Mouse (Mus musculus) midbrain, postnatal 0 days (tissue): Measurements from ENCODE around the gene Gm20388. TPM values are rescaled to one million over a fixed set of nuclear protein-coding genes. Genes with fewer than 3 reads are reported as not detected.

Source experiments
- ATAC-seq: fragments of 200-750 bp; cut with Nextera tagmentation; 2 replicates; pipeline ENCODE4 v1.8.0; 2017; ENCODE audit warnings: moderate number of reproducible peaks, mild to moderate bottlenecking, moderate TSS enrichment, moderate library complexity; ENCODE audit not compliant: low FRiP score
- DNase-seq: peaks from one replicate; pipeline ENCODE4 v3.0.0-alpha.2; 2015; ENCODE audit warnings: low spot score
- H3K27ac ChIP-seq: fragments of 300-500 bp; sonication (generic); 2 replicates; pipeline ENCODE4 v1.5.1; 2014; ENCODE audit warnings: low read depth, mild to moderate bottlenecking, low read length, mixed read lengths
- H3K27me3 ChIP-seq: fragments of 300-500 bp; sonication (generic); 2 replicates; pipeline ENCODE4 v1.6.1; 2014; ENCODE audit warnings: low read length, control low read depth, mixed read lengths; ENCODE audit not compliant: insufficient read depth
- H3K36me3 ChIP-seq: fragments of 300-500 bp; sonication (generic); 2 replicates; pipeline ENCODE4 v1.6.1; 2014; ENCODE audit warnings: low read length, control low read depth, mixed read lengths; ENCODE audit not compliant: insufficient read depth
- H3K4me1 ChIP-seq: fragments of 300-500 bp; sonication (generic); 2 replicates; pipeline ENCODE4 v1.6.1; 2014; ENCODE audit warnings: mild to moderate bottlenecking, control low read depth, antibody characterized with exemption, low read length, mixed read lengths; ENCODE audit not compliant: insufficient read depth
- H3K4me2 ChIP-seq: fragments of 300-500 bp; sonication (generic); 2 replicates; pipeline ENCODE4 v1.6.1; 2014; ENCODE audit warnings: low read depth, mild to moderate bottlenecking, low read length, mixed read lengths; ENCODE audit not compliant: poor library complexity, severe bottlenecking
- H3K4me3 ChIP-seq: fragments of 300-500 bp; sonication (generic); 2 replicates; pipeline ENCODE4 v1.5.1; 2014; ENCODE audit warnings: low read depth, mild to moderate bottlenecking, low read length, moderate library complexity
- H3K9ac ChIP-seq: fragments of 300-500 bp; sonication (generic); replicated peaks from 2 replicates; pipeline ENCODE4 v1.6.1; 2014; ENCODE audit warnings: mild to moderate bottlenecking, low read length, moderate library complexity, mixed read lengths; ENCODE audit not compliant: poor library complexity, severe bottlenecking
- H3K9me3 ChIP-seq: fragments of 300-500 bp; sonication (generic); 2 replicates; pipeline ENCODE4 v1.6.1; 2016; ENCODE audit warnings: low read length, control low read depth
- CTCF ChIP-seq: IDR thresholded peaks from 2 replicates; pipeline ENCODE4 v1.5.1; 2016; ENCODE audit warnings: antibody characterized with exemption, mild to moderate bottlenecking
- WGBS: fragments of 180-500 bp; shearing (Covaris S2); extraction: QIAGEN DNeasy Blood & Tissue Kit; methylation state at CpG from one replicate; pipeline ENCODE4 v1.1.7; 2014; 5-methylcytosine and 5-hydroxymethylcytosine counted together
- polyA plus RNA-seq: library from polyadenylated mRNA; unstranded; fragments of >200 nt; fragmentation: Nextera tagmentation; extraction: Ambion mirVana; gene quantifications from 2 replicates; pipeline ENCODE4 v1.2.1, GENCODE M21; 2015
- total RNA-seq: library from RNA; depleted of rRNA; stranded (reverse); fragments of >200 nt; gene quantifications from 2 replicates; pipeline ENCODE4 v1.2.3, GENCODE M21; 2014

Gene Gm20388
- total and polyA plus RNA-seq, 2 experiments from 2014 or later = 74.2 TPM; not detected in 1

DNA sequence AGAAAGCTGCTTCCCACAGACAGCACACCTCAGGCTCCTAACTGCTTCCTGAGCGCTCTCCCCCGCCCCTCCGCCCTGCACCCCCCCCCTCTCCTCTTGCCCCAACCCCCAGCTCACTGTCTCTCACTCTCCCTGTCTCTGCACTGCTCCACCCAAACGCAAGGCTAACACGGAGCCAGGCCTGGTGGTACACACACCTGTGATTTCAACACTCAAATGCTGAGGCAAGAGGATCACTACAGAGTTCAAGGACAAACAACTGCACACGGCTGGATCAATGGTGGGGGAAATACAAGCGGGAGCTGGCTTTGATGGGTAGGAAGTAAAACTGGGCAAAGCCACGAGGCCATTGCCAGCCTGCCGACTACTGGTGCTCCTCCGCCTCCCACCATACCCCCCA is 1026.0 kb downstream of the Gm20388 start:
- peaks cover 6% of the 10 kb centered on the region for H3K27me3 ChIP-seq
- H3K9me3 ChIP-seq = no peaks in the 10 kb centered on the region
- 59% methylated on average over 10 of the region's 10 CpGs for WGBS
- no peak overlapping the region for H3K27ac ChIP-seq
- no peak for TF ChIP-seq CTCF
- no peak overlapping the region for H3K4me2 ChIP-seq
- no peaks in the 10 kb centered on the region for H3K36me3 ChIP-seq
- no peak overlapping the region for H3K4me3 ChIP-seq
- H3K9ac ChIP-seq = no peak overlapping the region
- no peaks in the 10 kb centered on the region for H3K4me1 ChIP-seq
- DNase-seq (no peak), ATAC-seq (no peak)

DNA sequence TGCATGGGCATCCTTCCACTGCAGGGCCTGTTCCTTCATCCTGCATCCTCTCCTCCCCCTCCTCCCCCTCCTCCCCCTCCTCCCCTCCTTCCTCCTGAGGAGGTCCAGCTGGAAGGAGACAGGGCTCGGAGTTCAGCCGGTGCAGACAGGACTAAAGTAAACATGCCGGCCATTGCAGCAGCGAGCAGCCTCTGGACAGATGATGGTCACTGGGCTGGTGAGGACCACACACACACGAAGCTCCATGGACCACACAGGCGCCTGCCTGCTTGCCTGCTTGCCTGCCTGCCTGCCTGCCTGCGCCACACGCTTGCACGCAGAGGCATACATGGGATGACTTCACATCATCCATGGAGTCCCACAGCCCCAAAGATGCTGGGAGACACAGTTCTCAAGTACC is 1026.8 kb downstream of the Gm20388 start:
- Histone ChIP-seq H3K4me2 (no peak overlapping the region), H3K9ac (no peak overlapping the region), H3K4me3 (no peak overlapping the region), H3K4me1 (no peaks in the 10 kb centered on the region), H3K27me3 (peaks cover 6% of the 10 kb centered on the region), H3K36me3 (no peaks in the 10 kb centered on the region), H3K27ac (no peak overlapping the region), H3K9me3 (no peaks in the 10 kb centered on the region)
- no peak for TF ChIP-seq CTCF
- no peak for DNase-seq
- WGBS = 55% methylated on average over 8 of the region's 9 CpGs
- ATAC-seq = no peak

DNA sequence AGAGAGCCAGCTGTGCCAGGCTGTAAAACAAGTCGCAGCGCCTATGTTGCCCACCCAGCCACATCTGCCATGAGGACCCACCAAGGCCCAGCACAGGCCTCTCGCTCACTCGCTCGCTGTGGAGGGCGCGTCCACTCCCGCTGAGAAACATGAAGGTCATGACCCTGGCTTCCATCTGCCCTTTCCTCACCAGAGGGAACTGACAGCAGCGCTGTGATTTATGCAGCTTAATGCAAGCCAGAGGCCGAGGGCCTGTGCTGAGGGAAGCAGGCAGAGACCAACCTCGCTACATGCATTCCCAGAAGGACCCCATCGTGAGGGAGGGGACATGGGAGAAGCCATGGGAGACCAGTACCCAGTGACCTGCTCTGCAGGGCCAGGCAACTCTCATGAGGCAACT is 1029.6 kb downstream of the Gm20388 start:
- DNase-seq = no peak
- no peaks in the 10 kb centered on the region for H3K9me3 ChIP-seq
- no peak overlapping the region for H3K27ac ChIP-seq
- ATAC-seq = no peak
- 42% methylated on average over 12 of the region's 12 CpGs for WGBS
- no peaks in the 10 kb centered on the region for H3K4me1 ChIP-seq
- no peak overlapping the region for H3K4me2 ChIP-seq
- no peak for TF ChIP-seq CTCF
- H3K4me3 ChIP-seq = no peak overlapping the region
- H3K36me3 ChIP-seq = no peaks in the 10 kb centered on the region
- H3K9ac ChIP-seq = no peak overlapping the region
- H3K27me3 ChIP-seq = peaks cover 2% of the 10 kb centered on the region; the same call in 1 of the 2 replicates

DNA sequence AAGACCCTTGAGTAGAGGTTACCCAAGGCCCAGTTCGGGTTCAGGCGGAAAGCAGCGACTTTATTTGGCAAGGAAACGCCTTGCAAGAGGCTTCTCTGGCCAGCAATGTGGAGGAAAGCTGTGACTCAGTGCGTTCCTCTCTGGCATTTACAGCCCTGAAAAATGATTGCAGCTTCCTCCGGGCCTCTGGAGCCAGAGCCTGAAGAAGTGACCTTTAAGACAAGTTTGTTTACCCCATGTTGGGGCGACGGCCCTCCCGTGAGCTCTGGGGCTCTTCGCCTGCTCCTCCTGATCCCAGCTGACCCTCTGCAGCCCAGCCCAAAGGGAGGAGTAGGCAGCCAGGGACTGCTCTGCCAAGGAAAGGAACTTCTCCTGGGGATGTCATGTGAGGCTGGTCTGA is 1036.6 kb downstream of the Gm20388 start:
- DNase-seq = no peak
- Histone ChIP-seq H3K9ac (no peak overlapping the region), H3K4me1 (no peaks in the 10 kb centered on the region), H3K27me3 (peaks cover 9% of the 10 kb centered on the region), H3K36me3 (no peaks in the 10 kb centered on the region), H3K4me2 (no peak overlapping the region), H3K27ac (no peak overlapping the region), H3K4me3 (no peak overlapping the region), H3K9me3 (no peaks in the 10 kb centered on the region)
- no peak for TF ChIP-seq CTCF
- WGBS = 73% methylated on average over 10 of the region's 10 CpGs
- no peak for ATAC-seq

DNA sequence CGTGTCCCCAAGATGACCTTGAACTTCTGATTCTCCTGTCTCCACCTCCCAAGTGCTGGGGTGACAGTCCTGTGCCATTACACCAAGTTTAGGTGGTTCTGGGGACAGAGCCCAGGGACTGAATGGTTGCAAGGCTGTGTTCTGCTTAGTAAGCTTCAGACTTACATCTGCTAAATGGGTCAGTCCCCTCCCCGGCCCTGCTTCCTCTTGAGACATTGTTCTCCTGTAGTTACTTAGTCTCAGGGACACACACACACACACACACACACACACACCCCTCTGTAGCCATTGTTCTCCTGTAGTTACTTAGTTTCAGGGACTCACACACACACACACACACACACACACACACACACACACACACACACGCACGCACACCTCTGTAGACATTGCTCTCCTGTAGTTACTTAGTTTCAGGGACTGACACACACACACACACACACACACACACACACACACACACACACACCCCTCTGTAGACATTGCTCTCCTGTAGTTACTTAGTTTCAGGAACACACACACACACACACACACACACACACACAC is 1037.5 kb downstream of the Gm20388 start:
- H3K27me3 ChIP-seq = peaks cover 9% of the 10 kb centered on the region
- H3K4me1 ChIP-seq = no peaks in the 10 kb centered on the region
- H3K9me3 ChIP-seq = no peaks in the 10 kb centered on the region
- no peak overlapping the region for H3K27ac ChIP-seq
- DNase-seq (no peak), ATAC-seq (no peak)
- H3K36me3 ChIP-seq = no peaks in the 10 kb centered on the region
- TF ChIP-seq CTCF = no peak
- 78% methylated on average over 4 of the region's 4 CpGs for WGBS
- no peak overlapping the region for H3K9ac ChIP-seq
- H3K4me2 ChIP-seq = no peak overlapping the region
- no peak overlapping the region for H3K4me3 ChIP-seq

DNA sequence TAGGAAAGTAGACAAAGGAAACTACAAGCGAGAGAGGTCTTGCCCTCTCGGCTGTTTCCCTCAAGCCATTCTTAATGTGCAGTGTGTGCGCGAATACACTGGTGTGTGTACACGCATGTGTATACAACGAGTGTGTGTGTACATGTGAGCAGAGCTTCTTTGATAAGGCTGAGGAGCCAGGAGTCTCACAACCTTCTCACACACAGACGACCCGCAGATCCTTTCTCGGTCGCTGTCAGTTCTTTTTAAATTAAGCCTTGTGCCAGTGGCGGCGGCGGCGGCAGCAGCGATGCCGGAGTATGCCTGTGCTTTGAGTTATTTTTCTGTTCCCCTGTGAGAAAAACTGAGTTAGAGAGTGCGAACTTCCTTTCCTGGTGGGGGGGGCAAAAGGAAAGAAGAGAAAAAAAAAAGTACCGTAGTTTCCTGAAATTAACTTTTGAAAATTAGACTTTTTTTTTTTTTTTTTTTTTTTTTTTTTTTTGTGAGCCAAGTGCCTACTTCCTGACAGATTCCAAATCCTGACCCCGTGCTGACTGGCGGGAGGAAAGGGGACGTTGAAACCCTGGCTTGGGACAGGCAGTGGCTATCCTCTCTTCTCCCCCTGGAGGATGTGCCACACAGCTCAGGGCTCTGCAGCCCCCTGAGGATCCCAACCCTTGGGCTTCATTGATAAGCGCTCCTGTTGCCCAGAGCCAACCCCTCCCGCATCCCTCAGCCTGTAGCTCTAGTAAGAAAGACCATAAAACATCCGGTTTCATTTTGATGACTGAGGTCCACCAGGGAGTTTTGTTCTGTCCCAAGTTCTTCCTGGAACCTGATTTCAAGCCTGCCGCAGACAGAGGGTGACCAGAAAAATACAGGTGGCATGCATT is 1038.2 kb downstream of the Gm20388 start:
- Histone ChIP-seq H3K36me3 (no peaks in the 10 kb centered on the region), H3K27me3 (peaks cover 9% of the 10 kb centered on the region), H3K9ac (no peak overlapping the region), H3K27ac (no peak overlapping the region), H3K9me3 (no peaks in the 10 kb centered on the region), H3K4me1 (no peaks in the 10 kb centered on the region), H3K4me2 (no peak overlapping the region; the same call in 1 of the 2 replicates), H3K4me3 (no peak overlapping the region)
- WGBS = 32% methylated on average over 25 of the region's 25 CpGs
- no peak for ATAC-seq
- no peak for TF ChIP-seq CTCF
- no peak for DNase-seq
